Mouse (Mus musculus) Patski (cell line): ENCODE measurements around the gene Cysrt1. TPM values are rescaled to one million over a fixed set of nuclear protein-coding genes. Genes with fewer than 3 reads are reported as not detected.

Experiments
- ATAC-seq: fragments of 100-300 bp; one replicate; pipeline ENCODE4 v1.8.0; 2021
- CTCF ChIA-PET: fragments of 350-600 bp; sonication (Branson Sonifier 250); formaldehyde crosslinking; loops from one replicate; lab custom pipeline; 2022; ENCODE audit warnings: inconsistent platforms; lab: Charles Lee
- POLR2A ChIA-PET: fragments of 350-600 bp; sonication (Branson Sonifier 250); formaldehyde crosslinking; loops from one replicate; lab custom pipeline; 2022; ENCODE audit warnings: antibody characterized with exemption, inconsistent platforms; lab: Charles Lee
- DNase-seq: peaks from one replicate; pipeline ENCODE4 v3.0.0-alpha.2; 2011; ENCODE audit warnings: low read depth, low spot score
- H3K27me3 ChIP-seq: fragments of 371-371 bp; one replicate; pipeline ENCODE4 v1.5.1; 2021
- CTCF ChIP-seq: fragments of 100-300 bp; IDR thresholded peaks from one replicate; pipeline ENCODE4 v1.5.1; 2021
- in situ Hi-C: fragments of 300-500 bp; cut with MboI; formaldehyde crosslinking; loops from 3 replicates; pipeline ENCODE4 v1.11.1; 2018; ENCODE audit warnings: low pct_unique_long_range_greater_than_20kb, mixed read lengths
- polyA plus RNA-seq: library from polyadenylated mRNA; unstranded; gene quantifications from one replicate; pipeline ENCODE4 v1.2.3, GENCODE M21; 2021

Gene Cysrt1
- not detected for polyA plus RNA-seq

DNA sequence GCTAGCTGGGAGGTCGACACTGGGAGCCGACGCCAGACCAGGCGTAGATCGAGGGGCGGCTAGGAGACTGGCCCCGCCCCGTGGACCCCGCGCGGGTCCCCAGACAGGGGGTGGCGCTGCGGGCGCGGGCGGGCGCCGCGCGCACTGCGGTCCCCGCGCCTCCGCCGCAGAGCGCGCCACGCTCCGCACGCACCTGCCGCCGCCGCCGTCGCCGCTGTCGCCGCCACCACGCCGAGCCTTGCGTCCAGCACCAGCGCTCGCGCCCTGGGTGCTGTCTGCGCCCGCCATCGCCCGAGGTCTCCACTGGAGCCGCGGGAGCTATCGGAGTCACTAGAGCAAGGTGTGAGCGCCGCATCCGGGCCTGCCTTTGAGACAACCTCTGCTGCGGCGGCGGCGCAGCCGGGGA lies at the start of gene Cysrt1, which contains the start of gene Rnf208:
Gene Cysrt1, minus strand, starts transcription at position 352 of the 406 bp plus-strand sequence.
Gene Rnf208, plus strand, starts transcription at position 155 of the 406 bp plus-strand sequence.
- CTCF ChIA-PET, result no interaction called here
- POLR2A ChIA-PET, result no interaction called here
- no peak for DNase-seq
- H3K27me3 ChIP-seq, result peaks cover 18% of the 10 kb centered on the region
- ATAC-seq, result no peak
- in situ Hi-C loops, result no loop called here
- no peak for TF ChIP-seq CTCF

DNA sequence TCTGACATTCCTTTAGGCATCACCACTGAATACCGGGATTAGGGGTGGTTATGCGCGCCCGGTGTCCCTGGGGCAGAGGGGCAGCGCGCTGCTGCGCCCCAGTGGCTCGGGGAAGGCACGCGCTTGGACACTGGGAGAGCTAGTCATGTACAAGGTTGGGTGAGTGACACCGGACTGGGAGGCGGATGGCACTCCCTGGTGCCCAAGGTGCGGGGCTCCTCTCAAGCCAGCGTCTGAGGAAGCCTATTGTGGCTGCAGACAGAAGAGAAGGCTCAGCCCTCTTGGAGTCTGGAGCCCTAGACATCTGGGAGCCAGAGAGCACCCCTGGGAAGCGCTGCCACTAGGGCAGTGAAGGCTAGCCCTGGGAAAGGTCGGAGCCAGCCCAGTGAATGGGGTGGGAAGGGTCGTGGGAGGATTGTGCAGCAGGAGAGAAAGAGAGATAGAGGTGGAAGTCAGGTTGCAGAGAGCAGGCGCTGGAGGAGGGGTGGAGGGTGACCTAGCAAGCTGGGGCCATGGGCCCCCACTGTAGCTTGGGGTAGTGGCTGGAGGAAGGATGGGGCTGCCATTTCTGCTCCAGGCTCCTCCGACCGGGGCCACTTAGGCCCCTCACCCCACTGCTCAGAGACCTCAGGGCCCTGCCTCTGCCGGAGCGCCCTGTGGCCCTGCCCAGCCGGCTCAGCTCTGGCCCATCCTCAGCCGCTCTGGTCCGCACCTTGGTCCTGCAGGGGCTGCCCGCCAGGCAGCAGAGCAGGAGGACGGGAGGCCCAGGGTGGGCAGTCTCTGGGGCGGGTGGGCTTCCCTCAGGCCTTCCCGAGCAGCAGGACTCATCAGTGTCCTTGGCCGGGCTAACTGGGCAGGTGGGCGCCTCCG lies 49.2 kb upstream of the Cysrt1 start:
- no peak for TF ChIP-seq CTCF
- in situ Hi-C loops, result no loop called here
- CTCF ChIA-PET, result interaction anchor here (1.3 to 1.8 kb wide), 5 partner anchors 10 to 63 kb away, joined by 3 to 13 read pairs (median 4); no protein-coding TSS in a partner anchor
- no peak for ATAC-seq
- peaks cover 16% of the 10 kb centered on the region for H3K27me3 ChIP-seq
- POLR2A ChIA-PET, result interaction anchor here (1.1 kb wide), 1 partner anchor 20 kb away, joined by 6 read pairs; the partner anchor contains the start of genes Anapc2 and Ssna1
- no peak for DNase-seq

DNA sequence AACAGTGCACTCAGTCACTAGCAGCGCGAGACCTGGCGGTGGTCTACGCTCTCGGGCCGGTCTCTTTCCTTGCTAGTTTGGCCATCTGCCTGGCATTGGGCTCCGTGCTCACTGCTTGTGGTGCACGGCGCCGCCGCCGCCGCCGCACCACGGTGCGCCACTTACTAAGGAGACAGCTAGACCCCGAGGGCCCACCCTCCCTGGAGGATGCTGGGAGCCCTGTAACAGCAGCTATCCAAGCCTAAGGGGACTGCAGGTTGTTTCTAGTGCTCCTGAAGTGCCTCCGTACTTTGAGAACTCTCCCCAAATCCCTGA lies 48.5 kb upstream of the Cysrt1 start:
- peaks cover 12% of the 10 kb centered on the region for H3K27me3 ChIP-seq
- in situ Hi-C loops, result no loop called here
- TF ChIP-seq CTCF, result no peak
- ATAC-seq (no peak), DNase-seq (no peak)
- ChIA-PET POLR2A (interaction anchor here (1.1 kb wide), 1 partner anchor 19 kb away, joined by 6 read pairs; the partner anchor contains the start of genes Anapc2 and Ssna1), CTCF (interaction anchor here (1.5 kb wide), 1 partner anchor 62 kb away, joined by 3 read pairs; no protein-coding TSS in a partner anchor)

DNA sequence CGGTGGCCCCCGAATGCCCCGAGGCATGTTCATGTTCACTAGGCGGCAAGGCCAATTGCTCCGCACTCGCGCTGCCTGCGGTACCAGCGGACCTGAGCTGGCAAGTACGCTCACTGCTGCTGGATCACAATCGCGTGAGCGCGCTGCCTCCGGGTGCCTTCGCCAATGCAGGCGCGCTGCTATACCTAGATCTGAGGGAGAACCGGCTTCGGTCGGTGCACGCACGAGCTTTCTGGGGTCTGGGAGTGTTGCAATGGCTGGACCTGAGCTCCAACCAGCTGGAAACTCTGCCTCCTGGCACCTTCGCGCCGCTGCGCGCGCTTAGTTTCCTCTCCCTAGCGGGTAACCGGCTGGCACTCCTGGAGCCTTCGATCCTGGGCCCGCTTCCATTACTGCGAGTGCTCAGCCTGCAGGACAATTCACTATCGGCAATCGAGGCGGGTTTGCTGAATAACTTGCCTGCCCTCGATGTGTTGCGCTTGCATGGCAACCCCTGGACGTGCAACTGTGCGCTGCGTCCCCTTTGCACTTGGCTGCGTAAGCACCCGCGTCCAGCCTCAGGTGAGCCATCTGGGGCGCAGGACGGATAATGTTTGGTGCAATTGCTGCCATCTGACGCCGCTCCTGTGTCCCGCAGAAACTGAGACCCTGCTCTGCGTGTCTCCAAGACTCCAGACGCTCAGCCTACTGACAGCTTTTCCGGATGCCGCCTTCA lies 48.0 kb upstream of the Cysrt1 start:
- no peak for TF ChIP-seq CTCF
- no peak for DNase-seq
- ChIA-PET CTCF (interaction anchor here (1.5 to 3.3 kb wide), 3 partner anchors 12 to 62 kb away, joined by 3 to 12 read pairs (median 4); no protein-coding TSS in a partner anchor), POLR2A (interaction anchor here (1.1 kb wide), 1 partner anchor 18 kb away, joined by 6 read pairs; the partner anchor contains the start of genes Anapc2 and Ssna1)
- H3K27me3 ChIP-seq, result peaks cover 7% of the 10 kb centered on the region
- in situ Hi-C loops, result no loop called here
- ATAC-seq, result no peak

DNA sequence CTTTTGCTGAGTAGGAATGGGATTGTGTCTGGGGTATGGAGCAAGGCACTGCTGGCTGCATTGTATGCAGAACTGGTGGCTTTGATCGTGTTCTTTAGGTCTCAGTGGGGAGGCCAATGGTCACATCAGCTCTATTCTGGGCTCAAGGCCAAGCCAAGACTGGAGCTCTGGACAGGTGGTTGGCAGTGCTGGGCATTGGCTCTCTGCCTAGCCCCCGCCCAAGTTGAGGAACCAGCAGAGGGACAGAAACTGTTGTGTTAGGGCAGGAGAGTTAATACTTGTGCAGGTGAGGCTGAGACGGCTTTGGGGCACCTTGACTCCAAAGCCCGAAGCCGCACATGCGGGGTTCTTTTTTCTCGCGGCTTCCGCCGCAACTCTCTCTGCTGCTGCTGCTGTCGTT lies 47.4 kb upstream of the Cysrt1 start, which contains the start of gene Lrrc26:
Gene Lrrc26, plus strand, starts transcription at position 265 of the 400 bp plus-strand sequence.
- ChIA-PET CTCF (interaction anchor here (1.5 to 3.3 kb wide), 3 partner anchors 11 to 61 kb away, joined by 4 to 12 read pairs (median 7); no protein-coding TSS in a partner anchor), POLR2A (no interaction called here)
- in situ Hi-C loops, result no loop called here
- TF ChIP-seq CTCF, result no peak
- peaks cover 1% of the 10 kb centered on the region for H3K27me3 ChIP-seq
- ATAC-seq, result no peak
- DNase-seq, result no peak

DNA sequence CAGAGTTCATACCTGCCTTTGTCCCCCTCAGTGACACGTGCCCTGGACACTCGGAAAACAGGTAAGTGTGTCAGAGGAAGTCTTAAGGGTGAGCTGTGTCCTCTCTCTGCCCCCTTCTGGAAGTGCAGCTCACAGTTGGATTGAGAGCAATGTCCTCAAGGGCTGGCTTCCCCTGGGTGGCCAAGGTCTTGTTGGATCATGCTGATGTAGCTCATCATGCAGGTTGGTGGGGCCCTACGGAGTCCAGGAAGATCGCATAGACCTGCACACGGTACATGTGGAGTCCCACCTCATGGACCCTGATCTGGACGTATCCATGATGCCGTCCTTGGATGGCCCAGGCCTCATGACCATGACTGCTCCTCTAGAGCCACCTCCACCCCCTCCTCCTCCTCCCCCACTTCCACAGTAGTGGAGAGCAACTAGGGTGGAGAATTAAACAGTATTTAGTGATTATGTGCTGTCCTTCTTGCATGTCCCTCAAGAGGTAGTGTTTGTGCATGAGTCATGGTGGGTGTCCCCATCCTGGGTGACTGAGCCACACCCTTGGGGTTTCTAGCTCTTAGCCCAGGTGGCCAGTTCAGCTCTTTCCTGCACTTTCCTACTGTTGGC lies 46.6 kb upstream of the Cysrt1 start:
- in situ Hi-C loops, result no loop called here
- ChIA-PET CTCF (interaction anchor here (1.5 to 3.3 kb wide), 3 partner anchors 10 to 60 kb away, joined by 4 to 12 read pairs (median 7); no protein-coding TSS in a partner anchor), POLR2A (interaction anchor here (0.9 kb wide), 1 partner anchor 32 kb away, joined by 3 read pairs; no protein-coding TSS in a partner anchor)
- H3K27me3 ChIP-seq, result no peaks in the 10 kb centered on the region
- no peak for TF ChIP-seq CTCF
- ATAC-seq (no peak), DNase-seq (no peak)

DNA sequence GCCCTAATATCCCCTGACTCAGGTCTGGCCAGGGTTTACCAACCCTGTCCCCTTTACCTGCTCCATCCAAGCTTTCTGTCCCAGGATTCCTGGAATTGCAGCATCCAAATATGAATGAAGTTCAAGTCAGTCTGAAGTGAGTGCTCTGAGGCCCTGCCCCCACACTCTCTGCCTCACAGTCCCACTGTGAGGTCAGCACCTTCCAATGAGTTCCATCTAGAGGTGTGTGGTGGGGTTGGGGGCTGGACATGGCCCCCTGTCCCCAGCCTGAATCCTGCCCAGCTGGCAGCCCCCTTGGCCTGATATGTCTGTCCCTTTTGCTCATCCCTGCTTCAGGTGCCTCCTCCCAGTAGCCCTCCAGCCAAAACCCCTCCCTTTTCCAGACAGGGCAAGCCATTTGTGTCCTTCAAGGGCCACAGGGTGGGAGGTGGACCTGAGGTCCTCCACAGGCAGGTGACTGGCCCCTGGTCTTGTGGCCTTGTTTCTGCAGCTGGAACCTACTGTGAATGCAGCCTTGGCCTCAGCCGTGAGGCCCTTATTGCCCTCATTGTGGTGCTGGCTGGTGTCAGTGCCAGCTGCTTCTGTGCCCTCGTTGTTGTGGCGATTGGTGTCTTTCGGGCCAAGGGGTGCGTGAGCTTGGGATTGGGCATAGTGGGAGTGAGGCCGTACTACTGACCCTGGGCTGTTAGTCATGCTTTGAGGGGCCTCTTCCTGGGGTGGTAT lies 45.8 kb upstream of the Cysrt1 start, which contains the start of gene Tmem210:
Gene Tmem210, plus strand, starts transcription at position 219 of the 723 bp plus-strand sequence.
- in situ Hi-C loops, result no loop called here
- ChIA-PET POLR2A (interaction anchor here (0.5 to 0.9 kb wide), 3 partner anchors 14 to 31 kb away, joined by 3 to 4 read pairs (median 3); no protein-coding TSS in a partner anchor), CTCF (interaction anchor here (1.5 to 3.3 kb wide), 2 partner anchors 9 to 60 kb away, joined by 7 to 12 read pairs; no protein-coding TSS in a partner anchor)
- H3K27me3 ChIP-seq, result no peaks in the 10 kb centered on the region
- DNase-seq (no peak), ATAC-seq (no peak)
- no peak for TF ChIP-seq CTCF

DNA sequence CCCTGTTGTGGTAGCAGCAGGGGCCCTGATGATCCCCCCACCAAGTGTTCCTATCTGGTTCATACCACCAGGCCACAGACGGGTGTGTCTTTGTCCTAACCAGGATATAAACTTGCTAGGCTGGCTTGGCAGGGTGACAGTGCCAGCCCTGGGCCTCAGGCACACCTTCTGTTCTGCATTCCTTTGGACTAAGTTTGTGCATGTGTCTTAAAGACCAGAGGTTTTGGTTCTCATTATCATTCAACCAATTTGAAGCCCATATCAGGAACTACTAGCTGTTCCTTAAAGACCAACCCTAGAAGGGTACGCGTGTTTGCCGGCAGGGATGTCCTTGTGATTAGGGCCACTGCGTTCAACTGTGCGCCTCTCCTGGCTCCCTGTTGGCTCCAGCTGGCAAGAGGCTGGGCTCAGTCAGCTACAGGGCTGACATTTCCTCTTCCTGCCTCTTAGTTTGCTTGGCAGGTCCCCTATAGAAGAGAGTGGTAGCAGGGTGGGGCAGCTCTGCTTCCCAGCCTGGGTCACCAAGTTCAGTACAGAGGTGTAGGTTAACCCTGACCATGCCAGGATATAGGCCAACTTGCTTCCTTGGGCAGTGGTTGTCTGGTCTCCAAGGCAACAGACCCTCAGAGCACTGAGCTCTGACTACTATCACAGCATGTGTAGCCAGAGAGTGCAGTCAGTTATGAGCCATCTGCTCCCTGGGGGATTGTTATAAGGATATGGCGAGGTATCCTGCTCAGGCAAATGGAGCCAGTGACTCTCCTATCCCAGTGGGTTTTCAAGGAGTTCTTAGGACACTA lies 44.8 kb upstream of the Cysrt1 start:
- in situ Hi-C loops, result no loop called here

More for the DNA sequence above, 44.8 kb upstream of the Cysrt1 start:
- TF ChIP-seq CTCF, result no peak
- ChIA-PET CTCF (interaction anchor here (3.3 kb wide), 1 partner anchor 8 kb away, joined by 12 read pairs; no protein-coding TSS in a partner anchor), POLR2A (interaction anchor here (0.5 kb wide), 1 partner anchor 27 kb away, joined by 4 read pairs; no protein-coding TSS in a partner anchor)
- no peak for DNase-seq
- no peaks in the 10 kb centered on the region for H3K27me3 ChIP-seq
- ATAC-seq, result no peak
